Mouse (Mus musculus) lung, postnatal 25 days (tissue): ENCODE data around the gene Rsg1.

Source experiments
- DNase-seq: peaks from one replicate; pipeline ENCODE4 v3.0.0; 2022; ENCODE audit warnings: low spot score

Rsg1 gene

GRCm38 (mm10) chr4:141247776-141248613, 34.2 kb downstream of the Rsg1 start:
- DNase-seq, result no peak

- no peak for DNase-seq
These were observed 34.8 kb downstream of the Rsg1 start for GRCm38 (mm10) chr4:141248614-141248978.

GRCm38 (mm10) chr4:141249383-141249782, 35.6 kb downstream of the Rsg1 start:
- DNase-seq, result no peak

- no peak for DNase-seq
These were observed 37.3 kb downstream of the Rsg1 start for GRCm38 (mm10) chr4:141251071-141251470.

GRCm38 (mm10) chr4:141252641-141253040, 38.9 kb downstream of the Rsg1 start:
- DNase-seq, result no peak

GRCm38 (mm10) chr4:141254234-141254633, 40.5 kb downstream of the Rsg1 start:
- DNase-seq, result no peak

GRCm38 (mm10) chr4:141257440-141257839, 43.7 kb downstream of the Rsg1 start:
- no peak for DNase-seq

GRCm38 (mm10) chr4:141259413-141259812, 45.7 kb downstream of the Rsg1 start:
- DNase-seq, result no peak

GRCm38 (mm10) chr4:141260007-141260723, 46.4 kb downstream of the Rsg1 start:
- DNase-seq, result peak; percentile 86

GRCm38 (mm10) chr4:141262906-141263637, 49.3 kb downstream of the Rsg1 start:
- DNase-seq, result no peak

- DNase-seq, result no peak
These were observed 52.4 kb downstream of the Rsg1 start for GRCm38 (mm10) chr4:141265979-141266637.

- no peak for DNase-seq
These were observed 53.5 kb downstream of the Rsg1 start for GRCm38 (mm10) chr4:141267250-141267649.

GRCm38 (mm10) chr4:141267837-141268236, 54.1 kb downstream of the Rsg1 start:
- DNase-seq, result no peak

- no peak for DNase-seq
These were observed 54.6 kb downstream of the Rsg1 start for GRCm38 (mm10) chr4:141268350-141268749.

- DNase-seq, result no peak
These were observed 55.3 kb downstream of the Rsg1 start for GRCm38 (mm10) chr4:141269080-141269479.

- DNase-seq, result no peak
These were observed 56.6 kb downstream of the Rsg1 start for GRCm38 (mm10) chr4:141270201-141270940.

- no peak for DNase-seq
These were observed 57.5 kb downstream of the Rsg1 start for GRCm38 (mm10) chr4:141271228-141271627.

GRCm38 (mm10) chr4:141271721-141272120, 58.0 kb downstream of the Rsg1 start:
- DNase-seq, result peak; percentile 82

GRCm38 (mm10) chr4:141272878-141273277, 59.1 kb downstream of the Rsg1 start:
- DNase-seq, result peak; percentile 75

- DNase-seq, result peak; percentile 89
These were observed 59.5 kb downstream of the Rsg1 start for GRCm38 (mm10) chr4:141273296-141273695.
